31 mouse cellular contexts compared by ENCODE assay signal in genomic region chr1:169637251-169637750, GRCm38 (mm10). TPM values are rescaled to one million over a fixed set of nuclear protein-coding genes. Genes with fewer than 3 reads are reported as not detected.
DNase-seq lines count a peak whose midpoint lies in the region; ATAC-seq lines count a peak whose summit lies in the region.
"Had no signal": no experiment of that assay in that cellular context is flagged by ENCODE, and none has a peak within 500 bp of the region (broad histone marks: within the 10 kb centered on the region; RNA-seq: fewer than 3 reads in every experiment).

No protein-coding gene starts in this region.

- H3K27me3 ChIP-seq in heart, embryonic 12.5 days (replicated peaks): no peaks in the 10 kb centered on the region
- no peaks in the 10 kb centered on the region for H3K27me3 ChIP-seq in kidney, embryonic 15.5 days
- H3K27me3 ChIP-seq: forebrain, embryonic 13.5 days; hindbrain, embryonic 12.5 days; intestine, embryonic 15.5 days; limb, embryonic 12.5 days; liver, embryonic 15.5 days; lung, embryonic 15.5 days; neural tube, embryonic 12.5 days had no signal

- no peaks in the 10 kb centered on the region for H3K9me3 ChIP-seq in heart, embryonic 12.5 days (replicated peaks)
- no peaks in the 10 kb centered on the region for H3K9me3 ChIP-seq in kidney, embryonic 15.5 days (replicated peaks)
- H3K9me3 ChIP-seq: forebrain, embryonic 13.5 days; hindbrain, embryonic 12.5 days; intestine, embryonic 15.5 days; limb, embryonic 12.5 days; liver, embryonic 15.5 days; lung, embryonic 15.5 days; neural tube, embryonic 12.5 days had no signal

- H3K4me2 ChIP-seq in heart, embryonic 12.5 days: no peak overlapping the region
- H3K4me2 ChIP-seq in kidney, embryonic 15.5 days: no peak overlapping the region
- H3K4me2 ChIP-seq: forebrain, embryonic 13.5 days; hindbrain, embryonic 12.5 days; intestine, embryonic 15.5 days; limb, embryonic 12.5 days; liver, embryonic 15.5 days; lung, embryonic 15.5 days; midbrain, embryonic 11.5 days; neural tube, embryonic 12.5 days had no signal

- H3K27ac ChIP-seq in heart, embryonic 12.5 days (ENCODE audit: poor library complexity, severe bottlenecking): no peak overlapping the region
- H3K27ac ChIP-seq in kidney, embryonic 15.5 days: no peak overlapping the region
- H3K27ac ChIP-seq: forebrain, embryonic 13.5 days; hindbrain, embryonic 12.5 days; hindbrain, postnatal 0 days; intestine, embryonic 15.5 days; layer of hippocampus, adult 2 months; left cerebral cortex, adult 2 months; limb, embryonic 12.5 days; liver, embryonic 15.5 days; lung, embryonic 15.5 days; neural tube, embryonic 12.5 days had no signal

- H3K4me3 ChIP-seq in heart, embryonic 12.5 days: no peak overlapping the region
- no peak overlapping the region for H3K4me3 ChIP-seq in kidney, embryonic 15.5 days (replicated peaks)
- H3K4me3 ChIP-seq: forebrain, embryonic 13.5 days; hindbrain, embryonic 12.5 days; intestine, embryonic 15.5 days; layer of hippocampus, adult 2 months; left cerebral cortex, adult 2 months; limb, embryonic 12.5 days; liver, embryonic 15.5 days; lung, embryonic 15.5 days; myocyte; neural tube, embryonic 12.5 days had no signal

- H3K4me1 ChIP-seq in heart, embryonic 12.5 days (replicated peaks): no peaks in the 10 kb centered on the region
- no peaks in the 10 kb centered on the region for H3K4me1 ChIP-seq in kidney, embryonic 15.5 days
- H3K4me1 ChIP-seq: forebrain, embryonic 13.5 days; hindbrain, embryonic 12.5 days; intestine, embryonic 15.5 days; limb, embryonic 12.5 days; liver, embryonic 15.5 days; lung, embryonic 15.5 days; neural tube, embryonic 12.5 days had no signal

- no peak overlapping the region for H3K9ac ChIP-seq in heart, embryonic 12.5 days
- no peak overlapping the region for H3K9ac ChIP-seq in kidney, embryonic 15.5 days
- H3K9ac ChIP-seq: forebrain, embryonic 13.5 days; hindbrain, embryonic 12.5 days; intestine, embryonic 15.5 days; limb, embryonic 12.5 days; liver, embryonic 15.5 days; lung, embryonic 15.5 days; neural tube, embryonic 12.5 days had no signal

- WGBS in heart, embryonic 12.5 days: 67% methylated on average over 14 of the region's 14 CpGs
- 58% methylated on average over 14 of the region's 14 CpGs for WGBS in kidney, embryonic 15.5 days

- no peaks in the 10 kb centered on the region for H3K36me3 ChIP-seq in heart, embryonic 12.5 days
- no peaks in the 10 kb centered on the region for H3K36me3 ChIP-seq in kidney, embryonic 15.5 days
- H3K36me3 ChIP-seq: hindbrain, embryonic 12.5 days; intestine, embryonic 15.5 days; limb, embryonic 12.5 days; liver, embryonic 15.5 days; lung, embryonic 15.5 days; neural tube, embryonic 12.5 days had no signal

- peak; percentile 3 for DNase-seq in embryo, embryonic 10.5 days (ENCODE audit: low spot score)
- no peak for DNase-seq in embryo, embryonic 9.5 days (ENCODE audit: extremely low spot score)
- DNase-seq in heart, adult 18-20 months: peak; percentile 39 to 59
- peak; percentile 41 for DNase-seq in kidney, postnatal 10 days
- peak; percentile 24 to 32 for DNase-seq in heart, adult 9 months (ENCODE audit: low spot score in 2 of 2)
- DNase-seq in c-Kit-positive CD71-positive TER-119-positive erythroid progenitor cells, embryonic 14.5 days (ENCODE audit: low spot score): no peak
- DNase-seq: adrenal gland, adult 2 months; adrenal gland, postnatal 36 days; cerebellum, adult 2 months; cerebellum, postnatal 14 days; kidney, postnatal 25 days; lung, postnatal 36 days; right cerebral cortex, postnatal 14 days; thymus, postnatal 25 days had no signal

- ATAC-seq in heart, embryonic 12.5 days (ENCODE audit: insufficient number of reproducible peaks, low FRiP score): no peak
- no peak for ATAC-seq in kidney, embryonic 15.5 days (replicated peaks; ENCODE audit: low FRiP score)
- ATAC-seq: activated CD4-positive, CD25-positive, alpha-beta regulatory T cell, adult 4 months; forebrain, embryonic 13.5 days; hindbrain, postnatal 0 days; intestine, embryonic 15.5 days had no signal

RNA-seq across cellular contexts. Expression of gene Rgs5, which starts 18.0 kb away (rescaled TPM):
- 100 to 1,000 TPM; 266 to 304 TPM for total RNA-seq in heart, adult 18-20 months (2021)
- polyA plus RNA-seq in heart, embryonic 12.5 days (2016; fragmentation: Nextera tagmentation; extraction: Ambion mirVana): 5.9 and 7.1 TPM in 2 replicates
- 24.8 and 25.8 TPM in 2 replicates for polyA plus RNA-seq in kidney, embryonic 15.5 days (2015; fragmentation: Nextera tagmentation; extraction: Ambion mirVana)
- total RNA-seq: CH12.LX; granulocyte monocyte progenitor cell, adult 5-6 weeks had no signal
- polyA plus RNA-seq: activated CD4-positive, CD25-positive, alpha-beta regulatory T cell, adult 4 months had no signal

Comparison
In these comparisons a context has a peak if more than half of its experiments do, and no peak if none do; other contexts are left out.
1. DNase-seq: peak in embryo, embryonic 10.5 days (single experiment), heart, adult 18-20 months (2 of 2), kidney, postnatal 10 days (single experiment) and heart, adult 9 months (2 of 2); none in embryo, embryonic 9.5 days (single experiment) and c-Kit-positive CD71-positive TER-119-positive erythroid progenitor cells, embryonic 14.5 days (single experiment).